Mouse (Mus musculus) cerebellum, adult 2 months (tissue): ENCODE measurements around the gene Wnt5b. TPM values are rescaled to one million over a fixed set of nuclear protein-coding genes. Genes with fewer than 3 reads are reported as not detected.

ENCODE experiments used
- DNase-seq, 2 experiments: peaks; one replicate each; pipeline ENCODE4 v3.0.0; 2021
- H3K27ac ChIP-seq: fragments of 200-500 bp; 2 replicates; pipeline ENCODE4 v1.5.1; 2012; ENCODE audit warnings: low read length, control low read depth, inconsistent platforms; ENCODE audit not compliant: insufficient read depth
- H3K27me3 ChIP-seq: fragments of 200-500 bp; 2 replicates; pipeline ENCODE4 v1.6.1; 2012; ENCODE audit warnings: inconsistent platforms, mild to moderate bottlenecking, low read length, moderate library complexity; ENCODE audit not compliant: control insufficient read depth, insufficient read depth
- H3K4me1 ChIP-seq: fragments of 200-500 bp; 2 replicates; pipeline ENCODE4 v1.6.1; 2011; ENCODE audit warnings: low read length; ENCODE audit not compliant: control insufficient read depth, insufficient read depth
- H3K4me3 ChIP-seq: fragments of 200-500 bp; replicated peaks from 2 replicates; pipeline ENCODE3; 2011; ENCODE audit warnings: mild to moderate bottlenecking, low read depth, low read length, control low read depth; ENCODE audit not compliant: insufficient read depth
- CTCF ChIP-seq: fragments of 200-500 bp; IDR thresholded peaks from 2 replicates; pipeline ENCODE4 v1.5.1; 2011; ENCODE audit warnings: low read depth, mild to moderate bottlenecking, control low read depth, low read length, moderate library complexity, borderline replicate concordance; ENCODE audit not compliant: insufficient read depth
- POLR2A ChIP-seq: fragments of 200-500 bp; IDR thresholded peaks from 2 replicates; pipeline ENCODE4 v1.6.1; 2011; ENCODE audit warnings: low read length, control low read depth, borderline replicate concordance; ENCODE audit not compliant: insufficient read depth
- WGBS: fragments of 180-500 bp; shearing (Covaris S2); methylation state at CpG from one replicate; pipeline ENCODE4 v1.1.7; 2018; 5-methylcytosine and 5-hydroxymethylcytosine counted together
- polyA plus RNA-seq: library from polyadenylated mRNA; depleted of rRNA; stranded (reverse); fragments of >200 nt; gene quantifications from 2 replicates; pipeline ENCODE4 v1.2.3, GENCODE M21; 2012

Wnt5b gene
- polyA plus RNA-seq, 1 experiment, result 2.0 TPM

DNA sequence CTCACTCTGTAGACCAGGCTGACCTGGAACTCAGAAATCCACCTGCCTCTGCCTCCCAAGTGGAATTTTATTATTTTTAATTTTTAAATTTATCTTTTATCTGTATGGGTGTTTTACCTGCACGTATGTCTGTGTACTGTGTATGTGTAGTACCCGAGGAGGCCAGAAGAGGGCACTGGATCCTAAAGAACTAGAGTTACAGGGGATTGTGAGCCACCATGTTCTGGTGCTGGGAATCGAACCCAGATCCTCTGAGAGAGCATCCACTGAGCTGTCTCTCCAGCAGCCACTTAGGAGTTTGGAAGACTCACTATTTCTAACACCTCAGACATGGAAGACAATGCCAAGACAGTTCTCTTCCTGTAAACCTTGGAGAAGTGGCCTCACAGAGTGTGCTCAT lies 115.5 kb downstream of the Wnt5b start:
- WGBS, result 92% methylated on average over 3 of the region's 3 CpGs
- DNase-seq, result no peak

GRCm38 (mm10) chr6:119421001-119421400 lies 123.1 kb downstream of the Wnt5b start:
- Histone ChIP-seq H3K4me1 (no peaks in the 10 kb centered on the region), H3K4me3 (no peak overlapping the region), H3K27me3 (no peaks in the 10 kb centered on the region), H3K27ac (no peak overlapping the region)
- 91% methylated on average over 4 of the region's 4 CpGs for WGBS
- DNase-seq, result no peak
- TF ChIP-seq POLR2A (no peak), CTCF (no peak)

More for the DNA sequence above, 115.5 kb downstream of the Wnt5b start:
- Histone ChIP-seq H3K4me3 (no peak overlapping the region), H3K4me1 (no peaks in the 10 kb centered on the region), H3K27ac (no peak overlapping the region; the same call in 1 of the 2 replicates), H3K27me3 (no peaks in the 10 kb centered on the region)
- TF ChIP-seq CTCF, result 0 out of 2 replicates have a peak, but pooled peaks have one; percentile 20
- no peak for TF ChIP-seq POLR2A

GRCm38 (mm10) chr6:119420357-119420756 lies 123.8 kb downstream of the Wnt5b start:
- TF ChIP-seq CTCF (no peak), POLR2A (no peak)
- WGBS, result 94% methylated on average over 5 of the region's 5 CpGs
- H3K27me3 ChIP-seq, result no peaks in the 10 kb centered on the region
- H3K4me1 ChIP-seq, result no peaks in the 10 kb centered on the region
- H3K27ac ChIP-seq, result no peak overlapping the region
- no peak for DNase-seq
- no peak overlapping the region for H3K4me3 ChIP-seq

GRCm38 (mm10) chr6:119419412-119419811 lies 124.7 kb downstream of the Wnt5b start:
- Histone ChIP-seq H3K27ac (peak overlapping the region; percentile 72; the same call in 1 of the 2 replicates), H3K4me1 (no peaks in the 10 kb centered on the region), H3K4me3 (no peak overlapping the region), H3K27me3 (no peaks in the 10 kb centered on the region)
- 63% methylated on average over 7 of the region's 7 CpGs for WGBS
- TF ChIP-seq CTCF, result no peak
- no peak for DNase-seq

- WGBS, result 62% methylated on average over 7 of the region's 7 CpGs
- TF ChIP-seq CTCF (no peak), POLR2A (no peak)
- DNase-seq, result peak in 1 of 2 experiments; percentile 29
- Histone ChIP-seq H3K4me1 (no peaks in the 10 kb centered on the region), H3K4me3 (no peak overlapping the region), H3K27ac (peak overlapping the region; percentile 72; the same call in 1 of the 2 replicates), H3K27me3 (no peaks in the 10 kb centered on the region)
Measured at GRCm38 (mm10) chr6:119418392-119419251, 125.5 kb downstream of the Wnt5b start.

DNA sequence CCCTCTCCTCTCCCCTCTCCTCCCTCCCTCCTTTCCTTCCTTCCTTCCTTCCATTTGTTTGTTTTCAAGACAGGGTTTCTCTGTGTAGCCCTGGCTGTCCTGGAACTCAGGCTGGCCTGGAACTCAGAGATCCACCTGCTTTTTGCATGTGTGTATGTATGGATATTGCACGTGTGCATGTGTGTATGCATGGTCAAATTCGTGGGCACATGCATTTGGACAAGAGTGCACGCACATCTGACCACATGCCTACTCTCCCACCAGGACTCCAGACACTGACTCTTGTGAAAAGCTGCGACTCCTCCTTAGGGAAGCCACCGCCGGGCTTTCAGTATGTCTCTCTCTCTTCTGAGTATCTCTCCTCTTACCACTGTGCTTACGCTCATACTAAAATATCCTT lies 126.3 kb downstream of the Wnt5b start:
- DNase-seq, result no peak
- 76% methylated on average over 7 of the region's 7 CpGs for WGBS
- Histone ChIP-seq H3K27ac (peak overlapping the region; percentile 20; the same call in 1 of the 2 replicates), H3K27me3 (no peaks in the 10 kb centered on the region), H3K4me1 (no peaks in the 10 kb centered on the region), H3K4me3 (no peak overlapping the region)
- TF ChIP-seq CTCF (no peak), POLR2A (no peak)

DNA sequence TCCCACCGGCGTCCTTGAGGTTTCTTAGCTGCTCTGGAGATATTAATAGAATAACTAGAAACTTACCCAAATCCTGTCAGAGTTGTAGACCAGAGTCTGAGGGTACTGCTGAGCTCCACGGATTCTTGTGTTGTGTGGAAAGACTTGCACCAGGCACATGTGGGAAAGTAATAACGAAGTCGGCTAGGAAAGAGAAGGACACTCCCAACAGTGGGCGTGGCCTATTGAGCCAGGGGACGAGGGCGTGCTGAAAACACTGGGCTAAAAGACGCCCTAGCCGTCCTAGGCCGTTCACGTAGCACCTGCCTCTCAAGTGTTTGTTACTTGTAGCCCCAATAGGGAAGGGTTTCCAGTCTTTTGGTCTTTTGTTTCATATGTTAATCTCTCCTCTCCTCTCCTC lies 126.8 kb downstream of the Wnt5b start, which contains the start of gene Adipor2:
Gene Adipor2, minus strand, starts transcription at position 351 of the 400 bp plus-strand sequence.
- Histone ChIP-seq H3K4me1 (no peaks in the 10 kb centered on the region), H3K27me3 (no peaks in the 10 kb centered on the region), H3K4me3 (peak within 1 kb of the TSS; percentile 34), H3K27ac (peak within 1 kb of the TSS; percentile 72; the same call in 1 of the 2 replicates)
- TF ChIP-seq CTCF, result no peak
- no peak for TF ChIP-seq POLR2A
- DNase-seq, result peak; percentile 14 to 16
- 8% methylated on average over 12 of the region's 12 CpGs for WGBS

DNA sequence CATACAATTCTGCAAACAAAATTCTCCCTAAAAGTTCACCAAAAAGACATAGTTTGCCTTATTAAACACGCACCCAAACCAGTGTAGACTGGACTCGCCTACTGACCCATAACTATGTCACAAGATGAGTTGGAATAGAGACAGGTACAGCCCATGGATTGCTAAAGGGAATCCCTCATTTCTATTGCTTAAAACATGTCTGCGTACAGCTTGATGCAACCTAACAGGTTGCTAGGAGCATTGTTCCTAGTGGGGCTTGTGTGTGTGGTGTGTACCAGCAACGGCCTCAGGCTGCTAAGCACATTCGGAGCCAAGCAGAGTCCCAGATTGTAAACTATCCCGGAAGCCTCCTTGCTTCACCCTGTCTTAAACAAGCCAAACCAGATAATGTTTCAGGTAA lies 127.5 kb downstream of the Wnt5b start:
- Histone ChIP-seq H3K27ac (no peak overlapping the region; the same call in 1 of the 2 replicates), H3K27me3 (no peaks in the 10 kb centered on the region), H3K4me1 (no peaks in the 10 kb centered on the region), H3K4me3 (peak overlapping the region; percentile 34)
- no peak for DNase-seq
- TF ChIP-seq POLR2A (no peak), CTCF (no peak)
- WGBS, result 66% methylated on average over 6 of the region's 6 CpGs
